Mouse (Mus musculus) embryonic facial prominence, embryonic 12.5 days (tissue): Measurements from ENCODE around the gene Irf9. TPM values are rescaled to one million over a fixed set of nuclear protein-coding genes. Genes with fewer than 3 reads are reported as not detected.

Experiments used
- ATAC-seq: fragments of 200-750 bp; cut with Nextera tagmentation; 2 replicates; pipeline ENCODE4 v1.8.0; 2017; ENCODE audit not compliant: insufficient number of reproducible peaks, insufficient read depth, low FRiP score, low TSS enrichment
- H3K27ac ChIP-seq: fragments of 300-500 bp; sonication (generic); 2 replicates; pipeline ENCODE4 v1.5.1; 2016; ENCODE audit warnings: mild to moderate bottlenecking
- H3K27me3 ChIP-seq: fragments of 300-500 bp; sonication (generic); 2 replicates; pipeline ENCODE4 v1.6.1; 2016; ENCODE audit warnings: mild to moderate bottlenecking, moderate library complexity
- H3K36me3 ChIP-seq: fragments of 300-500 bp; sonication (generic); 2 replicates; pipeline ENCODE4 v1.6.1; 2016; ENCODE audit warnings: mild to moderate bottlenecking
- H3K4me1 ChIP-seq: fragments of 300-500 bp; sonication (generic); 2 replicates; pipeline ENCODE4 v1.6.1; 2016
- H3K4me2 ChIP-seq: fragments of 300-500 bp; sonication (generic); replicated peaks from 2 replicates; pipeline ENCODE4 v1.6.1; 2016; ENCODE audit warnings: mild to moderate bottlenecking, moderate library complexity
- H3K4me3 ChIP-seq: fragments of 300-500 bp; sonication (generic); 2 replicates; pipeline ENCODE4 v1.5.1; 2016; ENCODE audit warnings: mild to moderate bottlenecking
- H3K9ac ChIP-seq: fragments of 300-500 bp; sonication (generic); 2 replicates; pipeline ENCODE4 v1.6.1; 2016; ENCODE audit warnings: mild to moderate bottlenecking, moderate library complexity
- H3K9me3 ChIP-seq: fragments of 300-500 bp; sonication (generic); 2 replicates; pipeline ENCODE4 v1.6.1; 2016; ENCODE audit warnings: mild to moderate bottlenecking, moderate library complexity
- WGBS: fragments of 180-500 bp; shearing (Covaris S2); methylation state at CpG from one replicate; pipeline ENCODE4 v1.1.7; 2016; 5-methylcytosine and 5-hydroxymethylcytosine counted together
- polyA plus RNA-seq: library from polyadenylated mRNA; unstranded; fragments of >200 nt; fragmentation: Nextera tagmentation; extraction: Ambion mirVana; gene quantifications from 2 replicates; pipeline ENCODE4 v1.2.1, GENCODE M21; 2016

Irf9 gene
- 9.5 and 10.6 TPM in 2 replicates for polyA plus RNA-seq

DNA sequence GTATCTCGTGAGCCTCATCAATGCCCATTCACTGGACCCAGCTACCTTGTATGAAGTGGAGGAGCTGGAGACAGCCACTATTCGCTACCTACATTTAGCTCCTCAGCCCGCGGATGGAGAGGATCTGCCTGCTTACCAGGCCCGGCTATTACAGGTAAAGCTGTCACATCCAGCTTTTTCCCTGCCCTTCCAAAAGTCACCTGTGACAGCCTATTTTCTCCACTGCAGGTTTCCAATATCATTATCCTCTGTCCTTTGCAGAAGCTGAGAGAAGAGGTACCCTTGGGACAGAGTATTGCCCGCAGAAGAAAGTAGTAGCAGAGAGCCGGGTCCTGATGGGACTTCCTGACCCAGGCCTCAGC, at the start of gene Irf9:
Gene Irf9, plus strand, starts transcription at position 301 of the 362 bp plus-strand sequence.
- H3K4me2 ChIP-seq, result peak within 1 kb of the TSS; percentile 50
- H3K36me3 ChIP-seq, result peaks cover 75% of the 10 kb centered on the region
- H3K4me3 ChIP-seq, result peak within 1 kb of the TSS; percentile 30
- H3K9ac ChIP-seq, result peak within 1 kb of the TSS; percentile 17; the same call in 1 of the 2 replicates
- ATAC-seq, result no peak
- no peaks in the 10 kb centered on the region for H3K27me3 ChIP-seq
- 82% methylated on average over 7 of the region's 7 CpGs for WGBS
- peaks cover 11% of the 10 kb centered on the region; the same call in 1 of the 2 replicates for H3K4me1 ChIP-seq
- H3K27ac ChIP-seq, result peak within 1 kb of the TSS; percentile 70
- no peaks in the 10 kb centered on the region for H3K9me3 ChIP-seq

DNA sequence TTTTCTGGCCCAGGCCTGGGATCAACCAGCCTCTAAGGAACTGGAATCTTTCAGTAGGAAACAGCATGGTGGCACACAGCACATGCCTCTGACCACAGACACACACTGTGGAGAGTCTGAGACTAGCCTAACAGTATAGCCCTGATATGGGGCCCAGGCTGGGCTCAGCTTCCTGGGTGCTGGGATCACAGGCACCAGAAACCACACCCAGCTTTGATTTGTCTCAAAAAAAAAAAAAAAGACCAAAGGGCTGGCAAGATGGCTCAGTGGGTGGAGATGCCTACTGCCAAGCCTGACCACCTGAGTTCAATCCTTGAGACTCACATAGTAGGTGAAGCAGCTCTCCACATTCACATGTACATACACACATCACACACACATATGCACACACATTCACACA, 48.7 kb upstream of the Irf9 start:
- Histone ChIP-seq H3K9me3 (no peaks in the 10 kb centered on the region), H3K27ac (no peak overlapping the region), H3K4me2 (no peak overlapping the region), H3K9ac (no peak overlapping the region), H3K4me3 (no peak overlapping the region), H3K27me3 (no peaks in the 10 kb centered on the region), H3K36me3 (no peaks in the 10 kb centered on the region), H3K4me1 (peaks cover 6% of the 10 kb centered on the region; the same call in 1 of the 2 replicates)
- ATAC-seq, result no peak

- Histone ChIP-seq H3K9me3 (no peaks in the 10 kb centered on the region), H3K4me1 (peaks cover 6% of the 10 kb centered on the region; the same call in 1 of the 2 replicates), H3K9ac (no peak overlapping the region), H3K36me3 (no peaks in the 10 kb centered on the region), H3K27ac (no peak overlapping the region), H3K4me3 (no peak overlapping the region), H3K27me3 (no peaks in the 10 kb centered on the region), H3K4me2 (no peak overlapping the region)
- no peak for ATAC-seq
- WGBS, result 79% methylated on average over 3 of the region's 3 CpGs
Observed at GRCm38 (mm10) chr14:55555788-55556187, 47.6 kb upstream of the Irf9 start.

DNA sequence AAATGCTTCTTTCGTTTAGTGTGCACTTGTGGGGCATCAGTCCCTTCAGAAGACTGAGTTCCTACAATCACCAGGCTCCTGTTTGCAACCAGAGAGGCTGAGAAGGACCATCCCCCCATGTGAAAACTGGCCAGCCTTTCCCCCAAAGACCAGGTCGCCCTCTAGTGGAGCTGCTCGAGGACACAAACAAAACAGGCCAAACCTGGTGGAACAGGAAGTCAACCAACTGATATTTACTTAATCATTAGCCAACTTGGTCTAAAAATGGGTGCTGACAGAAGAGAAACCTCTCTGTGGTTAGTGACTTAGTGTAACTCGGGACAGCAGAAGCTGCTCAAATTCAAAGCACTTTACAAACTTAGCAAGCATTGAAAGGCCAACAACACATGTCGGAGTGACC, 46.4 kb upstream of the Irf9 start:
- Histone ChIP-seq H3K27me3 (no peaks in the 10 kb centered on the region), H3K27ac (no peak overlapping the region), H3K4me2 (no peak overlapping the region), H3K4me1 (peaks cover 16% of the 10 kb centered on the region), H3K9me3 (no peaks in the 10 kb centered on the region), H3K9ac (no peak overlapping the region), H3K36me3 (no peaks in the 10 kb centered on the region), H3K4me3 (no peak overlapping the region)
- 28% methylated on average over 5 of the region's 5 CpGs for WGBS
- no peak for ATAC-seq

- H3K9ac ChIP-seq, result no peak overlapping the region
- H3K4me3 ChIP-seq, result no peak overlapping the region
- no peak overlapping the region for H3K4me2 ChIP-seq
- no peaks in the 10 kb centered on the region for H3K36me3 ChIP-seq
- WGBS, result 91% methylated on average over 3 of the region's 3 CpGs
- H3K4me1 ChIP-seq, result peaks cover 18% of the 10 kb centered on the region
- no peaks in the 10 kb centered on the region for H3K9me3 ChIP-seq
- no peaks in the 10 kb centered on the region for H3K27me3 ChIP-seq
- H3K27ac ChIP-seq, result no peak overlapping the region
- no peak for ATAC-seq
Observed at GRCm38 (mm10) chr14:55557587-55557986, 45.8 kb upstream of the Irf9 start.

GRCm38 (mm10) chr14:55558740-55559448, 44.5 kb upstream of the Irf9 start:
- 55% methylated on average over 6 of the region's 6 CpGs for WGBS
- no peak overlapping the region for H3K27ac ChIP-seq
- peaks cover 7% of the 10 kb centered on the region for H3K36me3 ChIP-seq
- no peak for ATAC-seq
- peaks cover 18% of the 10 kb centered on the region for H3K4me1 ChIP-seq
- peak overlapping the region; percentile 67 for H3K4me3 ChIP-seq
- H3K9me3 ChIP-seq, result no peaks in the 10 kb centered on the region
- no peaks in the 10 kb centered on the region for H3K27me3 ChIP-seq
- H3K9ac ChIP-seq, result peak overlapping the region; percentile 80; the same call in 1 of the 2 replicates
- peak overlapping the region; percentile 70 for H3K4me2 ChIP-seq

- peak within 1 kb of the TSS; percentile 67 for H3K4me3 ChIP-seq
- H3K9me3 ChIP-seq, result no peaks in the 10 kb centered on the region
- peaks cover 18% of the 10 kb centered on the region for H3K4me1 ChIP-seq
- peak within 1 kb of the TSS; percentile 80 for H3K9ac ChIP-seq
- peak; percentile 85 for ATAC-seq
- peaks cover 16% of the 10 kb centered on the region for H3K36me3 ChIP-seq
- WGBS, result under 1% methylated on average over 27 of the region's 27 CpGs
- H3K27me3 ChIP-seq, result no peaks in the 10 kb centered on the region
- peak within 1 kb of the TSS; percentile 95 for H3K27ac ChIP-seq
- peak within 1 kb of the TSS; percentile 70 for H3K4me2 ChIP-seq
Observed at GRCm38 (mm10) chr14:55559799-55560201, 43.6 kb upstream of the Irf9 start, which contains the start of gene Dcaf11. TSS of gene Dcaf11 (plus strand) at chr14:55560006.

GRCm38 (mm10) chr14:55560202-55561073, 42.9 kb upstream of the Irf9 start, which contains the start of gene A730061H03Rik:
TSS of gene A730061H03Rik (minus strand) at chr14:55560406.
- peaks cover 18% of the 10 kb centered on the region for H3K4me1 ChIP-seq
- under 1% methylated on average over 51 of the region's 51 CpGs for WGBS
- no peaks in the 10 kb centered on the region for H3K27me3 ChIP-seq
- H3K27ac ChIP-seq, result peak within 1 kb of the TSS; percentile 95
- H3K9me3 ChIP-seq, result no peaks in the 10 kb centered on the region
- H3K9ac ChIP-seq, result peak within 1 kb of the TSS; percentile 80
- peak within 1 kb of the TSS; percentile 70 for H3K4me2 ChIP-seq
- peak within 1 kb of the TSS; percentile 67 for H3K4me3 ChIP-seq
- peak; percentile 94 for ATAC-seq
- H3K36me3 ChIP-seq, result peaks cover 23% of the 10 kb centered on the region

DNA sequence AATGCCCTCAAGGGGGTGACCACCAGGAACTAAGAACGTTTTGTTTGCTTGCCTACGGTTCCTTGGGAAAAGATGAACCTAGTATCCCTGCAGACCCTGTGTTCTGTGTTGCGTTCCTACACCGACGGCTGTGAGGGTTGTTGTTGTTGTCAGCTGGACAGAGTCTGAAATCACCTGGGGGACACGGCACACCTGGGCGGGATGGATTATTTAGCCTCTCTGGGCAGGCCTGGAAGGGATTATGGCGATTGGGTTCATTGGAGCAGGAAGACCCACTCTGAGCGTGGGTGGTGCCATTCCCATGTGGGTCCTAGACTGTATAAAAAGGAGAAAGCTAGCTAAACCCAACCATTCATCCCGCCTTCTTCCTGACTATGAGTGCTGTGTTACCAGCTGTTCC, 41.5 kb upstream of the Irf9 start:
- Histone ChIP-seq H3K4me2 (peak overlapping the region; percentile 70), H3K9me3 (no peaks in the 10 kb centered on the region), H3K4me3 (peak overlapping the region; percentile 67), H3K27ac (no peak overlapping the region), H3K4me1 (peaks cover 16% of the 10 kb centered on the region), H3K27me3 (no peaks in the 10 kb centered on the region), H3K9ac (no peak overlapping the region), H3K36me3 (peaks cover 37% of the 10 kb centered on the region)
- no peak for ATAC-seq
- WGBS, result 73% methylated on average over 10 of the region's 10 CpGs

GRCm38 (mm10) chr14:55563249-55563648, 40.1 kb upstream of the Irf9 start:
- Histone ChIP-seq H3K9me3 (no peaks in the 10 kb centered on the region), H3K27ac (no peak overlapping the region), H3K36me3 (peaks cover 51% of the 10 kb centered on the region), H3K27me3 (no peaks in the 10 kb centered on the region), H3K4me3 (no peak overlapping the region), H3K4me1 (peaks cover 15% of the 10 kb centered on the region), H3K4me2 (no peak overlapping the region), H3K9ac (no peak overlapping the region)
- 87% methylated on average over 11 of the region's 11 CpGs for WGBS
- ATAC-seq, result no peak

DNA sequence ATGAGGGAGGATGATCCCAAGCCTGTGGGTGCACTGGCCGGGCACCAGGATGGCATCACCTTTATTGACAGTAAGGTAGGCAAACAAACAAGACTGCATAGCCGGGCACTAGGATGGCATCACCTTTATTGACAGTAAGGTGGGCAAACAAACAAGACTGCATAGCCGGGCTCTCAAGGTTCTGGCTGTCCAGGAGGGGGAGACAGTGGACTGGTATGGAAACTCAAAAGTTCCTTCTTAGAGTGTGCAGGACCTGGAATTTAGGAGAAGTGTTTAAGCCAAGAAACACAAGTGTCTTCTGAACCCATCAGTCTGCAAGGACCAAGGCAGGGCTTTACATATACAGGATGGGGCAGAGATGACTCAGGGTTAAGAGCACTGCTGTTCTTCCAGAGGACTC, 37.6 kb upstream of the Irf9 start:
- H3K9ac ChIP-seq, result no peak overlapping the region
- WGBS, result 84% methylated on average over 3 of the region's 3 CpGs
- ATAC-seq, result no peak
- no peaks in the 10 kb centered on the region for H3K9me3 ChIP-seq
- H3K27ac ChIP-seq, result no peak overlapping the region
- no peak overlapping the region for H3K4me3 ChIP-seq
- H3K4me1 ChIP-seq, result peaks cover 12% of the 10 kb centered on the region
- H3K27me3 ChIP-seq, result no peaks in the 10 kb centered on the region
- no peak overlapping the region for H3K4me2 ChIP-seq
- peaks cover 67% of the 10 kb centered on the region for H3K36me3 ChIP-seq
